In the genomic region with DNA sequence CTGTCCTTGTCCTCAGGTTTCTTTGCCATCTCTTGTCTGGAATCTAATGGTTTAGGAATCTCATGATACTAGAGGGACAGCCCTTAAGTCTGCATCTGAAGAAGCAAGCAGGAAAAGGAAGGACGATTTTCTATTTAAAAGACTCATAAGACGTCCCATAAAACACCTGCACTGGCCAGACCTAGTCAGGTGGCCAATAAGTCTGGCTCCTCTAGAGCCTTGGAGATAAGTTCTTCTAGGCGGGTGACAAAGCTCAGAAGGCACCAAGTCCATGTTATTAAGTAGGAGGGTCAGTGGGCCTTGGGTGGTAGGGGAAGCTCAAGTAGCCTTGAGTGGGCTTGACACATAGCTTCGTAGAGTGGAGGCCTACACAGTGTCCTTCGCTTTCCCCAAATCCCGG, we compare ENCODE assay signal across 21 mouse cellular contexts.
DNase-seq lines count a peak whose midpoint lies in the region; ATAC-seq and TF ChIP-seq lines count a peak whose summit lies in the region.
"Had no signal": no experiment of that assay in that cellular context is flagged by ENCODE, and none has a peak within 500 bp of the region (broad histone marks: within the 10 kb centered on the region; RNA-seq: fewer than 3 reads in every experiment).

No protein-coding gene starts in this region.

- no peak overlapping the region for H3K4me2 ChIP-seq in intestine, embryonic 15.5 days (replicated peaks)
- no peak overlapping the region for H3K4me2 ChIP-seq in intestine, embryonic 16.5 days (ENCODE audit: low read depth, low read length)
- no peak overlapping the region; the same call in 1 of the 2 replicates for H3K4me2 ChIP-seq in intestine, postnatal 0 days (replicated peaks; ENCODE audit: low read depth)

- no peaks in the 10 kb centered on the region for H3K9me3 ChIP-seq in intestine, embryonic 15.5 days
- no peaks in the 10 kb centered on the region for H3K9me3 ChIP-seq in intestine, embryonic 16.5 days (ENCODE audit: control insufficient read depth, low read length)
- H3K9me3 ChIP-seq in intestine, postnatal 0 days (ENCODE audit: control insufficient read depth) = no peaks in the 10 kb centered on the region
- H3K9me3 ChIP-seq: G1E had no signal

- 72% methylated on average over 6 of the region's 6 CpGs for WGBS in intestine, embryonic 15.5 days
- WGBS in intestine, embryonic 16.5 days = 63% methylated on average over 6 of the region's 6 CpGs
- WGBS in intestine, postnatal 0 days = 43% methylated on average over 6 of the region's 6 CpGs
- 94% methylated on average over 6 of the region's 6 CpGs for WGBS in kidney, adult 2 months

- H3K4me1 ChIP-seq in intestine, embryonic 15.5 days (replicated peaks) = 0 out of 2 replicates have a peak, but pooled peaks cover 4% of the 10 kb centered on the region
- peaks cover 8% of the 10 kb centered on the region; the same call in 1 of the 2 replicates for H3K4me1 ChIP-seq in intestine, embryonic 16.5 days (ENCODE audit: control insufficient read depth, insufficient read depth, low read length)
- no peaks in the 10 kb centered on the region for H3K4me1 ChIP-seq in intestine, postnatal 0 days (replicated peaks; ENCODE audit: control insufficient read depth, insufficient read depth, low read length)
- peaks cover 7% of the 10 kb centered on the region for H3K4me1 ChIP-seq in kidney, adult 2 months (ENCODE audit: control insufficient read depth, insufficient read depth, low read length)

- no peak for DNase-seq in adrenal gland, adult (ENCODE audit: inconsistent age in 2 of 2, low spot score in 1 of 2)
- no peak for DNase-seq in kidney, adult 2 months
- DNase-seq in left cerebral cortex, adult 18-20 months (ENCODE audit: low spot score in 2 of 2) = no peak
- DNase-seq: adrenal gland, adult 2 months; adrenal gland, adult 8-10 months; adrenal gland, postnatal 10 days; adrenal gland, postnatal 14 days; adrenal gland, postnatal 25 days; adrenal gland, postnatal 36 days; B cell, adult 2 months; cerebellum, adult 11 months; cerebellum, adult 11-12 months; cerebellum, adult 18-20 months; cerebellum, adult 2 months had no signal

- no peak overlapping the region for H3K4me3 ChIP-seq in intestine, embryonic 15.5 days (replicated peaks)
- no peak overlapping the region for H3K4me3 ChIP-seq in intestine, embryonic 16.5 days (ENCODE audit: low read length)
- no peak overlapping the region for H3K4me3 ChIP-seq in intestine, postnatal 0 days (ENCODE audit: low read depth, low read length)
- no peak overlapping the region for H3K4me3 ChIP-seq in kidney, adult 2 months (ENCODE audit: insufficient read depth, low read depth, low read length)

- TF ChIP-seq CTCF in intestine, postnatal 0 days (IDR thresholded peaks at IDR 0.05; ENCODE audit: low read depth) = no peak
- TF ChIP-seq CTCF in kidney, adult 2 months (conservative IDR thresholded peaks at IDR 0.05; ENCODE audit: insufficient read depth, insufficient read length, low read depth, low read length) = no peak

- no peaks in the 10 kb centered on the region for H3K36me3 ChIP-seq in intestine, embryonic 15.5 days
- 0 out of 2 replicates have a peak, but pooled peaks cover 3% of the 10 kb centered on the region for H3K36me3 ChIP-seq in intestine, embryonic 16.5 days (ENCODE audit: control insufficient read depth, insufficient read depth, low read length)
- no peaks in the 10 kb centered on the region; the same call in 1 of the 2 replicates for H3K36me3 ChIP-seq in intestine, postnatal 0 days (ENCODE audit: control insufficient read depth, insufficient read depth)
- no peaks in the 10 kb centered on the region for H3K36me3 ChIP-seq in kidney, adult 2 months (ENCODE audit: control insufficient read depth, insufficient read depth, low read length)
- H3K36me3 ChIP-seq: G1E had no signal

- peak; percentile 29; the same call in 1 of the 2 replicates for ATAC-seq in intestine, embryonic 15.5 days
- ATAC-seq in intestine, embryonic 16.5 days = peak; percentile 61
- peak; percentile 52; the same call in 1 of the 2 replicates for ATAC-seq in intestine, postnatal 0 days
- ATAC-seq: activated CD4-positive, CD25-positive, alpha-beta regulatory T cell, adult 4 months; CD4-positive, CD25-positive, alpha-beta regulatory T cell, adult 4 months; Patski had no signal

- H3K27me3 ChIP-seq in intestine, embryonic 15.5 days (replicated peaks) = no peaks in the 10 kb centered on the region
- 0 out of 2 replicates have a peak, but pooled peaks cover 2% of the 10 kb centered on the region for H3K27me3 ChIP-seq in intestine, embryonic 16.5 days (replicated peaks; ENCODE audit: control insufficient read depth, insufficient read depth, low read length)
- H3K27me3 ChIP-seq in intestine, postnatal 0 days (replicated peaks; ENCODE audit: control insufficient read depth, insufficient read depth, low read length) = peaks cover 3% of the 10 kb centered on the region; the same call in 1 of the 2 replicates
- H3K27me3 ChIP-seq in kidney, adult 2 months (replicated peaks; ENCODE audit: control insufficient read depth, insufficient read depth, low read length) = no peaks in the 10 kb centered on the region
- H3K27me3 ChIP-seq: Patski had no signal

- no peak for TF ChIP-seq POLR2A in kidney, adult 2 months (IDR thresholded peaks at IDR 0.05; ENCODE audit: low read depth, low read length)

- no peak overlapping the region for H3K9ac ChIP-seq in intestine, embryonic 15.5 days
- no peak overlapping the region for H3K9ac ChIP-seq in intestine, embryonic 16.5 days (ENCODE audit: low read depth, low read length)
- H3K9ac ChIP-seq in intestine, postnatal 0 days (ENCODE audit: low read depth, low read length) = no peak overlapping the region

- no peak overlapping the region for H3K27ac ChIP-seq in intestine, embryonic 15.5 days
- no peak overlapping the region for H3K27ac ChIP-seq in intestine, embryonic 16.5 days (ENCODE audit: low read length)
- no peak overlapping the region for H3K27ac ChIP-seq in intestine, postnatal 0 days (ENCODE audit: low read depth, low read length)
- no peak overlapping the region for H3K27ac ChIP-seq in kidney, adult 2 months (ENCODE audit: insufficient read depth, low read depth, low read length)
